ENCODE assay signal across 13 mouse cellular contexts in genomic region chr3:55785981-55786725, GRCm38 (mm10). TPM values are rescaled to one million over a fixed set of nuclear protein-coding genes. Genes with fewer than 3 reads are reported as not detected.
A peak's percentile ranks its signal among the peaks of the same experiment; 100 is the strongest.
DNase-seq lines count a peak whose midpoint lies in the region; ATAC-seq and TF ChIP-seq lines count a peak whose summit lies in the region.
"Had no signal": no experiment of that assay in that cellular context is flagged by ENCODE, and none has a peak within 500 bp of the region (broad histone marks: within the 10 kb centered on the region; RNA-seq: fewer than 3 reads in every experiment).

No protein-coding gene starts in this region.

- DNase-seq in gastrocnemius, adult 2 months: no peak
- no peak for DNase-seq in gastrocnemius, postnatal 10 days
- DNase-seq in cerebellum, postnatal 25 days: peak; percentile 58 to 66
- no peak for DNase-seq in midbrain, postnatal 0 days (ENCODE audit: low spot score)
- no peak for DNase-seq in adrenal gland, postnatal 14 days
- DNase-seq in ovary, adult 18-20 months (ENCODE audit: low spot score): no peak
- no peak for DNase-seq in T-cell, adult 2 months (ENCODE audit: low spot score)
- DNase-seq: kidney, postnatal 25 days; thymus, adult 18-20 months had no signal

- H3K27me3 ChIP-seq in hindbrain, embryonic 15.5 days: peaks cover 2% of the 10 kb centered on the region; the same call in 1 of the 2 replicates
- H3K27me3 ChIP-seq in midbrain, postnatal 0 days (ENCODE audit: insufficient read depth, low read length): no peaks in the 10 kb centered on the region

- intact Hi-C loops in gastrocnemius, adult 2 months (cut with DNase I): loop anchor here (2.0 kb wide), 1 partner anchor 265 kb away; no protein-coding TSS in a partner anchor

- no peak for ATAC-seq in hindbrain, embryonic 15.5 days (ENCODE audit: low FRiP score, low read depth)
- no peak for ATAC-seq in midbrain, postnatal 0 days (ENCODE audit: low FRiP score)
- ATAC-seq: CD4-positive, CD25-positive, alpha-beta regulatory T cell, adult 4 months had no signal

- peaks cover 22% of the 10 kb centered on the region for H3K4me1 ChIP-seq in hindbrain, embryonic 15.5 days (replicated peaks)
- H3K4me1 ChIP-seq in midbrain, postnatal 0 days (ENCODE audit: insufficient read depth, low read length): peaks cover 10% of the 10 kb centered on the region; the same call in 1 of the 2 replicates

- H3K4me3 ChIP-seq in gastrocnemius, adult 2 months: peak overlapping the region; percentile 87
- peak overlapping the region; percentile 40 for H3K4me3 ChIP-seq in hindbrain, embryonic 15.5 days
- peak overlapping the region; percentile 49 for H3K4me3 ChIP-seq in midbrain, postnatal 0 days (ENCODE audit: low read depth, low read length)
- H3K4me3 ChIP-seq: megakaryocyte, embryonic 14.5 days had no signal

- H3K36me3 ChIP-seq in hindbrain, embryonic 15.5 days: no peaks in the 10 kb centered on the region
- no peaks in the 10 kb centered on the region for H3K36me3 ChIP-seq in midbrain, postnatal 0 days (ENCODE audit: insufficient read depth, low read length)

- WGBS in hindbrain, embryonic 15.5 days: 19% methylated on average over 3 of the region's 3 CpGs
- WGBS in midbrain, postnatal 0 days: 23% methylated on average over 3 of the region's 3 CpGs

- H3K9me3 ChIP-seq in hindbrain, embryonic 15.5 days: no peaks in the 10 kb centered on the region
- H3K9me3 ChIP-seq in midbrain, postnatal 0 days (ENCODE audit: low read length): no peaks in the 10 kb centered on the region

- H3K9ac ChIP-seq in hindbrain, embryonic 15.5 days: peak overlapping the region; percentile 50
- H3K9ac ChIP-seq in midbrain, postnatal 0 days (replicated peaks; ENCODE audit: low read length, poor library complexity, severe bottlenecking): peak overlapping the region; percentile 92

- H3K27ac ChIP-seq in gastrocnemius, adult 2 months: peak overlapping the region; percentile 87
- peak overlapping the region; percentile 89 for H3K27ac ChIP-seq in hindbrain, embryonic 15.5 days (replicated peaks)
- peak overlapping the region; percentile 93 for H3K27ac ChIP-seq in midbrain, postnatal 0 days (ENCODE audit: low read depth, low read length)

- H3K4me2 ChIP-seq in hindbrain, embryonic 15.5 days: peak overlapping the region; percentile 59
- H3K4me2 ChIP-seq in midbrain, postnatal 0 days (ENCODE audit: low read depth, low read length, poor library complexity, severe bottlenecking): peak overlapping the region; percentile 83
- H3K4me2 ChIP-seq: liver, embryonic 11.5 days had no signal

- no peak for TF ChIP-seq CTCF in gastrocnemius, adult 2 months (IDR thresholded peaks at IDR 0.05)
- no peak for TF ChIP-seq CTCF in midbrain, postnatal 0 days (IDR thresholded peaks at IDR 0.05)

RNA-seq across cellular contexts. Expression of gene Mab21l1, which starts 3.8 kb away (rescaled TPM):
- 1 to 10 TPM in 1 of 2 experiments, under 1 TPM in 1; 0.86 to 3.7 TPM for total RNA-seq in gastrocnemius, adult 2 months (2021)
- total RNA-seq in gastrocnemius, postnatal 10 days (2021): 1 to 10 TPM; 3.1 to 3.3 TPM
- 169 and 177 TPM in 2 replicates for polyA plus RNA-seq in hindbrain, embryonic 15.5 days (2015; fragmentation: Nextera tagmentation; extraction: Ambion mirVana)
- 151 and 152 TPM in 2 replicates for total RNA-seq in midbrain, postnatal 0 days (2014; rRNA removed)
- polyA plus RNA-seq in midbrain, postnatal 0 days (2015; fragmentation: Nextera tagmentation; extraction: Ambion mirVana): 131 and 148 TPM in 2 replicates
- 1.4 and 2.6 TPM in 2 replicates for total RNA-seq in adrenal gland, postnatal 14 days (2021)

Comparison
In these comparisons a context has a peak if more than half of its experiments do, and no peak if none do; other contexts are left out.
1. DNase-seq: peak in cerebellum, postnatal 25 days (2 of 2); none in gastrocnemius, adult 2 months (single experiment), gastrocnemius, postnatal 10 days (single experiment), midbrain, postnatal 0 days (single experiment), adrenal gland, postnatal 14 days (single experiment), ovary, adult 18-20 months (single experiment) and T-cell, adult 2 months (single experiment).
2. RNA of gene Mab21l1, which starts 3.8 kb away (total RNA-seq): 151 to 152 TPM in midbrain, postnatal 0 days; 0.86 to 3.7 TPM in gastrocnemius, adult 2 months, 3.1 to 3.3 TPM in gastrocnemius, postnatal 10 days and 1.4 to 2.6 TPM in adrenal gland, postnatal 14 days; every median in the first group is over 10 times any median in the second.
3. Peak in every context shown above with its lines, with median percentiles within 50 percentile points of each other: H3K27ac ChIP-seq and H3K4me3 ChIP-seq.